Mouse (Mus musculus) MEL (cell line): Measurements from ENCODE around the gene Vps29. TPM values are rescaled to one million over a fixed set of nuclear protein-coding genes. Genes with fewer than 3 reads are reported as not detected.

ENCODE experiments used
- DNase-seq: peaks from one replicate; pipeline ENCODE4 v3.0.0; 2011; ENCODE audit warnings: low read depth, low spot score
- H3K27ac ChIP-seq: 2 replicates; pipeline ENCODE4 v1.5.1; 2012; ENCODE audit warnings: low read depth, mild to moderate bottlenecking, control low read depth, low read length, moderate library complexity; ENCODE audit not compliant: control insufficient read depth
- H3K27me3 ChIP-seq, 2 experiments: fragments of 150-350 bp in 1 of 2; sonication (generic) in 1 of 2; 2 replicates each; pipeline ENCODE4 v1.6.1; 2012; ENCODE audit warnings: low read length in 2 of 2, mild to moderate bottlenecking in 2 of 2, improper control_type of control experiment in 1 of 2, moderate library complexity in 1 of 2; ENCODE audit not compliant: insufficient read depth in 2 of 2, control insufficient read depth in 1 of 2
- H3K36me3 ChIP-seq, 2 experiments: 2 replicates each; pipeline ENCODE4 v1.6.1; 2012 to 2014; ENCODE audit warnings: low read length in 2 of 2, improper control_type of control experiment in 1 of 2, inconsistent platforms in 1 of 2, mild to moderate bottlenecking in 1 of 2; ENCODE audit not compliant: insufficient read depth in 2 of 2, control insufficient read depth in 1 of 2
- H3K4me1 ChIP-seq, 2 experiments: fragments of 150-350 bp in 1 of 2; sonication (generic) in 1 of 2; 2 replicates each; pipeline ENCODE4 v1.6.1; 2012; ENCODE audit warnings: low read length in 2 of 2, improper control_type of control experiment in 1 of 2, mild to moderate bottlenecking in 1 of 2; ENCODE audit not compliant: insufficient read depth in 2 of 2, control insufficient read depth in 1 of 2
- H3K4me3 ChIP-seq, 2 experiments: fragments of 150-350 bp in 1 of 2; sonication (generic) in 1 of 2; 2 replicates each; pipeline ENCODE4 v1.5.1; 2012; ENCODE audit warnings: low read depth in 2 of 2, low read length in 2 of 2, mild to moderate bottlenecking in 2 of 2, moderate library complexity in 2 of 2, control low read depth in 1 of 2, improper control_type of control experiment in 1 of 2; ENCODE audit not compliant: control insufficient read depth in 1 of 2, insufficient read depth in 1 of 2
- H3K79me2 ChIP-seq: 2 replicates; pipeline ENCODE4 v1.6.1; 2012; ENCODE audit warnings: mild to moderate bottlenecking, low read length, moderate library complexity; ENCODE audit not compliant: control insufficient read depth, poor library complexity, insufficient read depth
- H3K9ac ChIP-seq: 2 replicates; pipeline ENCODE4 v1.6.1; 2012; ENCODE audit warnings: low read depth, mild to moderate bottlenecking, control low read depth, low read length, moderate library complexity; ENCODE audit not compliant: control insufficient read depth, poor library complexity, severe bottlenecking
- H3K9me3 ChIP-seq: fragments of 150-350 bp; sonication (generic); replicated peaks from 2 replicates; pipeline ENCODE4 v1.6.1; 2012; ENCODE audit warnings: mild to moderate bottlenecking, low read length, improper control_type of control experiment, moderate library complexity; ENCODE audit not compliant: insufficient read depth
- BHLHE40 ChIP-seq: IDR thresholded peaks from 2 replicates; pipeline ENCODE4 v1.6.1; 2012; ENCODE audit warnings: low read depth, mild to moderate bottlenecking, inconsistent platforms, low read length, improper control_type of control experiment, borderline replicate concordance
- CHD1 ChIP-seq: IDR thresholded peaks from 2 replicates; pipeline ENCODE4 v1.6.1; 2012; ENCODE audit warnings: low read depth, mild to moderate bottlenecking, inconsistent platforms, low read length, improper control_type of control experiment
- CHD2 ChIP-seq: IDR thresholded peaks from 2 replicates; pipeline ENCODE4 v1.6.1; 2011; ENCODE audit warnings: low read length, improper control_type of control experiment
- CTCF ChIP-seq, 3 experiments: IDR thresholded peaks in 2 of 3; conservative IDR thresholded peaks in 1 of 3; 2 replicates each; pipeline ENCODE4 v1.5.1; 2011 to 2012; ENCODE audit warnings: low read length in 3 of 3, low read depth in 2 of 3, mild to moderate bottlenecking in 2 of 3, improper control_type of control experiment in 1 of 3, inconsistent platforms in 1 of 3, mixed read lengths in 1 of 3, moderate library complexity in 1 of 3; ENCODE audit not compliant: control insufficient read depth in 1 of 3, insufficient read depth in 1 of 3, poor library complexity in 1 of 3, severe bottlenecking in 1 of 3
- ELF1 ChIP-seq: IDR thresholded peaks from 2 replicates; pipeline ENCODE4 v1.6.1; 2014; ENCODE audit warnings: low read depth, mild to moderate bottlenecking, inconsistent platforms, low read length, improper control_type of control experiment, moderate library complexity
- GATA1 ChIP-seq: IDR thresholded peaks from 2 replicates; pipeline ENCODE4 v1.6.1; 2011; ENCODE audit warnings: low read depth, low read length, improper control_type of control experiment
- KAT2A ChIP-seq: conservative IDR thresholded peaks from 2 replicates; pipeline ENCODE4 v1.6.1; 2012; ENCODE audit warnings: low read depth, low read length, improper control_type of control experiment, inconsistent platforms
- MAZ ChIP-seq: IDR thresholded peaks from 2 replicates; pipeline ENCODE4 v1.6.1; 2012; ENCODE audit warnings: low read depth, mild to moderate bottlenecking, inconsistent platforms, low read length, improper control_type of control experiment
- MEF2A ChIP-seq: IDR thresholded peaks from 2 replicates; pipeline ENCODE4 v1.6.1; 2014; ENCODE audit warnings: low read depth, mild to moderate bottlenecking, inconsistent platforms, low read length, improper control_type of control experiment; ENCODE audit not compliant: poor library complexity, insufficient replicate concordance, severe bottlenecking; ENCODE audit errors: extremely low read depth
- MYB ChIP-seq: IDR thresholded peaks from 2 replicates; pipeline ENCODE4 v1.6.1; 2011; ENCODE audit warnings: mild to moderate bottlenecking, low read depth, low read length, improper control_type of control experiment
- MYC ChIP-seq: IDR thresholded peaks from 2 replicates; pipeline ENCODE4 v1.6.1; 2011; ENCODE audit warnings: low read depth, mild to moderate bottlenecking, low read length, improper control_type of control experiment, moderate library complexity
- POLR2A ChIP-seq, 2 experiments: IDR thresholded peaks; 2 replicates each; pipeline ENCODE4 v1.6.1; 2011 to 2012; ENCODE audit warnings: low read length in 2 of 2, mild to moderate bottlenecking in 2 of 2, control low read depth in 1 of 2, improper control_type of control experiment in 1 of 2, low read depth in 1 of 2, moderate library complexity in 1 of 2; ENCODE audit not compliant: control insufficient read depth in 1 of 2, insufficient read depth in 1 of 2, poor library complexity in 1 of 2
- POLR2AphosphoS2 ChIP-seq: IDR thresholded peaks from 2 replicates; pipeline ENCODE4 v1.6.1; 2011; ENCODE audit warnings: low read length, improper control_type of control experiment
- RAD21 ChIP-seq: IDR thresholded peaks from 2 replicates; pipeline ENCODE4 v1.6.1; 2011; ENCODE audit warnings: mild to moderate bottlenecking, low read depth, low read length, improper control_type of control experiment
- RCOR1 ChIP-seq: IDR thresholded peaks from 2 replicates; pipeline ENCODE4 v1.6.1; 2012; ENCODE audit warnings: low read depth, mild to moderate bottlenecking, inconsistent platforms, low read length, improper control_type of control experiment
- ZMIZ1 ChIP-seq: IDR thresholded peaks from 2 replicates; pipeline ENCODE4 v1.6.1; 2012; ENCODE audit warnings: low read depth, mild to moderate bottlenecking, inconsistent platforms, low read length, improper control_type of control experiment, moderate library complexity
- polyA plus RNA-seq, 2 experiments: library from polyadenylated mRNA; stranded (reverse) in 1 of 2; unstranded in 1 of 2; fragments of >175 nt in 1 of 2; fragments of >200 nt in 1 of 2; gene quantifications; 2 replicates each; pipeline versions ENCODE4 v1.2.1 to v1.2.4; 2012; ENCODE audit warnings: low replicate concordance in 2 of 2, low read depth in 1 of 2; ENCODE audit not compliant: insufficient read length in 2 of 2, insufficient read depth in 1 of 2, missing spikeins in 1 of 2
- total RNA-seq: library from RNA; depleted of rRNA; stranded (reverse); fragments of 300-350 nt; gene quantifications from 2 replicates; pipeline ENCODE4 v1.2.3, GENCODE M21; 2012

Gene Vps29
- total and polyA plus RNA-seq, 3 experiments = 92.1 to 424 (median 101) TPM

GRCm38 (mm10) chr5:122312346-122312745 is 41.8 kb upstream of the Vps29 start:
- Histone ChIP-seq H3K9ac (no peak overlapping the region), H3K4me3 (no peak overlapping the region)
- DNase-seq = no peak
- no peak for TF ChIP-seq MAZ
- TF ChIP-seq CHD1 = no peak
- no peak for TF ChIP-seq KAT2A
- no peak for TF ChIP-seq MYB
- no peak for TF ChIP-seq MYC
- no peak for TF ChIP-seq BHLHE40
- TF ChIP-seq CHD2 = no peak
- TF ChIP-seq GATA1 = no peak
- no peak for TF ChIP-seq MEF2A
- TF ChIP-seq, all 39 proteins: peak for 0
- H3K36me3 ChIP-seq = peaks cover 5 to 7% of the 10 kb centered on the region in 2 experiments; a peak in 3 of 4 replicates
- peaks cover 0 to 7% of the 10 kb centered on the region in 2 experiments; a peak in 2 of 4 replicates for H3K4me1 ChIP-seq
- H3K27me3 ChIP-seq = no peaks in the 10 kb centered on the region
- no peaks in the 10 kb centered on the region for H3K79me2 ChIP-seq
- no peaks in the 10 kb centered on the region for H3K9me3 ChIP-seq
- no peak overlapping the region for H3K27ac ChIP-seq

GRCm38 (mm10) chr5:122312942-122313684 is 41.1 kb upstream of the Vps29 start:
- peaks cover 5 to 7% of the 10 kb centered on the region in 2 experiments; a peak in 3 of 4 replicates for H3K36me3 ChIP-seq
- H3K4me3 ChIP-seq = no peak overlapping the region
- no peaks in the 10 kb centered on the region for H3K9me3 ChIP-seq
- no peak for DNase-seq
- no peak overlapping the region for H3K27ac ChIP-seq
- H3K79me2 ChIP-seq = no peaks in the 10 kb centered on the region
- no peak overlapping the region for H3K9ac ChIP-seq
- peaks cover 0 to 7% of the 10 kb centered on the region in 2 experiments; a peak in 2 of 4 replicates for H3K4me1 ChIP-seq
- no peak for TF ChIP-seq CTCF (IDR thresholded peaks at IDR 0.05 in 2 of 3, conservative IDR thresholded peaks at IDR 0.05 in 1 of 3; ENCODE audit: control insufficient read depth in 1 of 3, insufficient read depth in 1 of 3, low read depth in 2 of 3, low read length in 3 of 3, poor library complexity in 1 of 3, severe bottlenecking in 1 of 3)
- no peak for TF ChIP-seq RCOR1
- TF ChIP-seq MAZ = no peak
- TF ChIP-seq POLR2AphosphoS2 = no peak
- no peak for TF ChIP-seq KAT2A
- no peak for TF ChIP-seq ZMIZ1
- no peak for TF ChIP-seq CHD2
- TF ChIP-seq CHD1 = no peak
- no peak for TF ChIP-seq RAD21
- no peak for TF ChIP-seq ELF1
- no peak for TF ChIP-seq POLR2A (IDR thresholded peaks at IDR 0.05; ENCODE audit: control insufficient read depth in 1 of 2, insufficient read depth in 1 of 2, low read depth in 1 of 2, low read length in 2 of 2, poor library complexity in 1 of 2)
- no peaks in the 10 kb centered on the region for H3K27me3 ChIP-seq
